Mouse (Mus musculus): Measurements from ENCODE around the gene Maneal. TPM values are rescaled to one million over a fixed set of nuclear protein-coding genes. Genes with fewer than 3 reads are reported as not detected.

Gene Maneal
- total RNA-seq (2021) = under 1 TPM; 0.34 to 0.47 TPM
- long read RNA-seq, experiment 1 = 0 reads
- long read RNA-seq, experiment 2, partial matches to known transcripts = 0 of 1 reads
- long read RNA-seq, experiment 2, other reads (novel, unspliced or antisense) = 1 of 1 reads

- no peak for DNase-seq (ENCODE audit: low spot score in 2 of 2)
These were observed at the start of gene Maneal for GRCm38 (mm10) chr4:124861283-124862188. Gene Maneal, minus strand, starts transcription at chr4:124862171.

GRCm38 (mm10) chr4:124905971-124906822 lies 44.2 kb upstream of the Maneal start:
- no peak for DNase-seq (ENCODE audit: low spot score in 2 of 2)

DNA sequence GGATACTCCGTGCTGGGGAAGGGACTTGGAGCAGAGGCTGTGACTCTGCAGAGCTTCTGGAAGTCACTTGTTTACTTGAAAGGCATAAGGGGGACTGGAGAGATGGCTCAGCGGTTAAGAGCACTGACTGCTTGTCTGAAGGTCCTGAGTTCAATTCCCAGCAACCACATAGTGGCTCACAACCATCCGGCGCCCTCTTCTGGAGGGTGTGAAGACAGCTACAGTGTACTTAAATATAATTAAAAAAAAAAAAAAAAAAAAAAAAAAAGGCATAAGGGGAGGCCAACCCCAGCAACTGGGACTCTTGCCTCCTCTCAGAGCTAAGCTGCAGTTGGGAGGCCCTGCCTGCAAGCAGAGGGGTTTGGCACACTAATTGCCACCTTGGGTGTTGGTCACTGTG lies 43.4 kb upstream of the Maneal start:
- DNase-seq (ENCODE audit: low spot score in 2 of 2) = no peak

DNA sequence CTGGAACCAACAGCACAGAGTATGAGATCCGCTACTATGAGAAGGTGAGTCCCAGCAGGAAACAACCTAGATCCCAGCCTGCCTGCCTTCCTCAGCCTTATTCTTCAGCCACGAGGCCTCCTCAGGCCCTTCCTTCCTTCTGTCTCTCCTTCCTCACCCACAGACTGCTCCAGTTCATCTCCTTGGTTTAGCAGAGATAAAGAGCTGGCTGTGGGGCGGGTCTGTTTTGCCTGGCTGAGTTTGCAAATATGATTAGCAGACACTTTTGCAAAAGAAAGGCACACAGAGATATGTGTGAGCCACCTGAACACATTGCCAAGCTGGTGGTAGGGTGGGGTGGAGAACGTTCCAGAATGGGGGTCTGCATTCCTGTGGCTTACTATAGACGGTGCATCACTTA lies 37.9 kb upstream of the Maneal start:
- no peak for DNase-seq (ENCODE audit: low spot score in 2 of 2)

DNA sequence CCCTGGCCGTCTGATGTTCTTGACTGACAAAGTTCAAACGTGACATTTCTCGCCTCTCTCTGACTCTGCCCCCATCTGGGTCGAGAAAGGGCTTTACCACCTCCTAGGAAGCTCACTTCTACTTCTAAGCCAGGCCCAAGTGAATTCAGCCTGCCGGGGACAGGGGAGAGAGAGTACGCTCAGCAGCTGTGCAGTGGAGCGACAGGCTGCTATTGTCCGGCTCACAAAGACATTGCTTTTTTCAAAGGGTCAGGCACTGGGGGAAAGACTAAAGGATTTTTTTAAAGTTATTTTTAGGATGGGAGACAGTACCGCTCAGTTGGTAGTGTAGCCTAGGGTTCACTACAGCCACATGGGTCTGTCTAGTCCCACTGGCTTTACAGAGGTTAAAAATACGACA lies 36.5 kb upstream of the Maneal start:
- no peak for DNase-seq (ENCODE audit: low spot score in 2 of 2)

DNA sequence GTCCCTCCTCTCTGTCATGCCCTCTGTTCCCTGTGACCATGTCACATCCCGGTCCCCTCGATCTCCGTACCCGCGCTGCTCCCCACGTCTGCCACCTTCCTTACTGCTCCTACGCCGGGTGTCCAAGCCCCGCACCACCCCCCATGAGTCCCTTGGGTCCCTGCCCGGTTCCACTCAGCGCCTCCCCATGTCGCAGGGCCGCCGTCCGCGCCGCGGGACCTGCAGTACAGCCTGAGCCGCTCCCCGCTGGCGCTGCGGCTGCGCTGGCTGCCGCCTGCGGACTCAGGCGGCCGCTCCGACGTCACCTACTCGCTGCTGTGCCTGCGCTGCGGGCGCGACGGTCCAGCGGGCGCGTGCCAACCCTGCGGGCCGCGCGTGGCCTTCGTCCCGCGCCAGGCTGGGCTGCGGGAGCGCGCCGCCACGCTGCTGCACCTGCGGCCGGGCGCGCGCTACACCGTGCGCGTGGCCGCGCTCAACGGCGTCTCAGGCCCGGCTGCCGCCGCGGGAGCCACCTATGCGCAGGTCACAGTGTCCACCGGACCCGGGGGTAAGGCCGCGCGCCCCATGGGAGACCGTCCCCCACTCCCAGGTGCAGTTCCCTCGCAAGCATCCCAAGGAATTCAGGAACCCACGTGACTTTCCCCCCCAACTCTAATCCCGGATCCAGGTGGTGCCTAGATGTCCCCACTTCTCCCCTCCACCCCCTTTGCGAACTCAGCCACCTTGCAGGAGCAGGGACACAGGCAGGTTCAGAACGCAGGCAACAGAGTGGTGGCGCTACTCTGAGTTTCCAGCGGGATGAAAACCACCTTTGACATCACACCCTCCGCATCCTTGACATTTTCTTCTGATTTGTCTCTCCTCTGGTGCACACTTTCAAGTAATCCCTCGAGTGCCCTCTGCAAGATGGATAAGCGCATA lies 32.8 kb upstream of the Maneal start:
- DNase-seq (ENCODE audit: low spot score in 2 of 2) = no peak

DNA sequence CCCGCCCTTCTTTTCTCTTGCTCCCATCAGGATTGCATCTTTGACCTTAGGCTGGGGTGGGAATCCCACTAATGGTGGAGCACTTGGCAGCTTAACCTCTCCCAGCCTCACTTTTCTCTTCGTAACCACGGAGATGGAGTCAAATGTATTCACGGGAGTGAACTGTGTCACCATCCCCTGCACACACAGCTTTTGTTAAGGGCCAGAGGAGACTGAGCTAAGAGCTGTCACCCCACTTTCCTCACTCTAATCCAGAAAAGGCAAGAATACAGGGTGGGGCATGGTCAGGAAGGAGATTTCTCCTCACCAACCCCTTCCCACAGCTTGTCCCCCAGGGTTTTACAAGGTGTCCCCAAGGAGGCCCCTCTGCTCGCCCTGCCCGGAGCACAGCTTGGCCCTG lies 31.8 kb upstream of the Maneal start:
- no peak for DNase-seq (ENCODE audit: low spot score in 2 of 2)

- no peak for DNase-seq (ENCODE audit: low spot score in 2 of 2)
These were observed 28.9 kb upstream of the Maneal start for GRCm38 (mm10) chr4:124890831-124891230.

- DNase-seq (ENCODE audit: low spot score in 2 of 2) = no peak
These were observed 28.0 kb upstream of the Maneal start for GRCm38 (mm10) chr4:124889935-124890334.

- DNase-seq (ENCODE audit: low spot score in 2 of 2) = no peak
These were observed 26.7 kb upstream of the Maneal start for GRCm38 (mm10) chr4:124888702-124889101.

- peak in 1 of 2 experiments; percentile 52 for DNase-seq (ENCODE audit: low spot score in 2 of 2)
These were observed 20.3 kb upstream of the Maneal start for GRCm38 (mm10) chr4:124882151-124882729.

GRCm38 (mm10) chr4:124881341-124881908 lies 19.5 kb upstream of the Maneal start:
- DNase-seq (ENCODE audit: low spot score in 2 of 2) = no peak

- no peak for DNase-seq (ENCODE audit: low spot score in 2 of 2)
These were observed 18.6 kb upstream of the Maneal start, which contains the start of gene Epha10 for GRCm38 (mm10) chr4:124880599-124880998. Gene Epha10, plus strand, starts transcription at chr4:124880899.

DNA sequence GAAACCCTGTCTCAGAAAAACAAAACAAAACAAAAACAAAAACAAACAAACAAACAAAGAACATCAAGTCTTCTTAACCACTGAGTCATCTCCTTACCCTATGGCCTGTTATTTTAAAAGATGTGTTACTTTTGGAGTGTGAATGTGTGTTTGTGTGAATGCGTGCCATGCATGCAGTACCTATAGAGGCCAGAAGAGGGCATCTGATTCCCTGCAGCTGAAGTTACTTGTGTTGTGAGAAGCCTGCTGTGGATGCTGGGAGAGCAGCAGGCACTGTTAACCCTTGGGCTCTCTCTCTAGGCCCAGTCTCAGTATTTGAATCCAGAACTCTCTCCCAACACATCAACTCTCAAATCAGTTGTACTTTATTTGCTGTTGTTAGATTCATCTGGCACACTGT lies 10.7 kb upstream of the Maneal start:
- no peak for DNase-seq (ENCODE audit: low spot score in 2 of 2)

DNA sequence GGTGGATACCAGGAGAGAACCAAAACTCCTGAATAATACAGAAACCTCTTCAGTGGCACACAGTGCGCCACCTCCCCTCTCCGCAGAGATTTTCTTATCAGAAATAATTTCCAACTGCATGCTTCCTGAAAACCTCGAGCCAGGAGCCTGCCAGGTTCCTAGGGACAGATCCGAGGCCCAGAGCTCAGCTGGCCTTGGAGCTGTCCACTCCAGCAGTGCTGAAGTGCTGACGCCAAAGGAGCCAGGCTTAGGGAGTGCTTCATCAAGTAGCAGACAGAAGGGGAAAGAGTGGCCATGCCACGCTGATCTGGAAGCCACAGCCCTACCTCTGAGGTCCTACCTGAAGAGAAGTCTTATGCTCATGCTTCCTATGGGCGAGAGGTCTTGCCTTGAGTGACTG lies 1.5 kb downstream of the Maneal start:
- DNase-seq (ENCODE audit: low spot score in 2 of 2) = peak; percentile 60 to 77

DNA sequence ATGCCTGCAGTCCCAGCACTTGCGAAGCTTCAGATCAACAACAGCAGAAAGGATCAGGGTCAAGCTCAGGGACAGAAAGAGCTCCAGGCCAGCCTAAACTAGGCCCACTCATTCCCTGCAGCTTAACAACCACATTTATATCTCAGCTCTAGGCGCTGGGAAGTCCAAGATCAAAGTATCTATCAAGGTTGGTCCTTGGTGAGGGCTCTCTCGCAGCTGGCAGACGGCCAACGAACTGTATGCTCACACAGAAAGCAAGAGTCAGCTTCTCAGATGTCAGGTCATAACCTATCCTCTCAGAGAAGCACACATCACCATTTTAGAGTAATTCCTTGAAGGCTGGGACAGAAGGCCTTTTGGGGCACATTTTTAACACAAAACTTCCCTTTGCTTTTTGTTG lies 3.6 kb downstream of the Maneal start:
- no peak for DNase-seq (ENCODE audit: low spot score in 2 of 2)

DNA sequence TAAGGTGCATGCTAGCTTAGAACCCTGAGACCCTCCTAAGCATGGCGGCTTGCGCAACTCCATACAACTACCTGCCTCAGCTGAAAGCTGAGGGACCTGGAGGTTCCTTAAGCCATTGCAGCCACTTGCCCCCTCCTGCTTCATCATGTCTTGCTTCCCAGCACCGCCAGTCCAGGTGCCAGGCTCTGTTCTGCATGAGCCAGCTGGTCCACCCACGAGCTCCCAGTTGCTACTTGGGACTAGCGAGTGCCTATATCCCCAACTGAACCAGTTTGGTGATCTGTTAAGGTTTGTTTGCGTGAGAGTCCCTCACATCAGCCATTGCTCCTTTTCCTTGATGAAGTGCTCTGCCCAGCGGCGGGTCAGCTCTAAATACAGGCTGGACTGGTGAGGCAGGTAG lies 5.7 kb downstream of the Maneal start:
- no peak for DNase-seq (ENCODE audit: low spot score in 2 of 2)

DNA sequence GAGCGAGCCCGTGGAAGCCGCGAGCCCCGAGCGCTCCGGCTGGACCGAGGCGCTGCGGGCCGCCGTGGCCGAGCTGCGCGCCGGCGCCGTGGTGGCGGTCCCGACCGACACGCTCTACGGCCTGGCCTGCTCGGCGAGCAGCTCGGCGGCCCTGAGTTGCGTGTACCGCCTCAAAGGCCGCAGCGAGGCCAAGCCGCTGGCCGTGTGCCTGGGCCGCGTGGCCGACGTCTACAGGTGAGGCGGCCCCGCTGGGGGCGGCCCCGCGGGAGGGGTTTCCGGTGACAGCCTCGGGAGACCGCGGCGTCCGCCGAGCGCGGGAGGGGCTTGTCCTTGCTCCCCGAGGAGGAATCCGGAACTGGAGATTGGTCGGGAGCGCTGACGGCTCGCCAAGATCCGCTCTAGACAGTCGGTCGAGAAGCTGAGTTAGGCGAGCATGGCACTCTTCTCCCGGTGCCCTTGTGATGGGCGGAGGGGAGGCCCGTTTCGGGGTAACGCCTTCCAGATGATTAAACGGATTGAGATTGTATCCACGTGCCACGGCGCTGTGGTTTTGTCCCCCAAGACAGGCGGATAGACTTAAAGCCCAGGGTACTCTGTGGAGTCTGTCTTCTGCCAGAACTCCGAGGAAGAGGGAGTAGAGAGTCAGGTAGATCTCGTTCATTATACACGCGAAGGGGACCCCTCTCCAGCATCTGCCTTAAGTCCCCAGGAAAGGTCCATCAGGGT lies 10.9 kb downstream of the Maneal start, which contains the start of gene 1110065P20Rik:
Gene 1110065P20Rik, minus strand, starts transcription at position 264 of the 726 bp plus-strand sequence.
- DNase-seq (ENCODE audit: low spot score in 2 of 2) = peak; percentile 44 to 70

DNA sequence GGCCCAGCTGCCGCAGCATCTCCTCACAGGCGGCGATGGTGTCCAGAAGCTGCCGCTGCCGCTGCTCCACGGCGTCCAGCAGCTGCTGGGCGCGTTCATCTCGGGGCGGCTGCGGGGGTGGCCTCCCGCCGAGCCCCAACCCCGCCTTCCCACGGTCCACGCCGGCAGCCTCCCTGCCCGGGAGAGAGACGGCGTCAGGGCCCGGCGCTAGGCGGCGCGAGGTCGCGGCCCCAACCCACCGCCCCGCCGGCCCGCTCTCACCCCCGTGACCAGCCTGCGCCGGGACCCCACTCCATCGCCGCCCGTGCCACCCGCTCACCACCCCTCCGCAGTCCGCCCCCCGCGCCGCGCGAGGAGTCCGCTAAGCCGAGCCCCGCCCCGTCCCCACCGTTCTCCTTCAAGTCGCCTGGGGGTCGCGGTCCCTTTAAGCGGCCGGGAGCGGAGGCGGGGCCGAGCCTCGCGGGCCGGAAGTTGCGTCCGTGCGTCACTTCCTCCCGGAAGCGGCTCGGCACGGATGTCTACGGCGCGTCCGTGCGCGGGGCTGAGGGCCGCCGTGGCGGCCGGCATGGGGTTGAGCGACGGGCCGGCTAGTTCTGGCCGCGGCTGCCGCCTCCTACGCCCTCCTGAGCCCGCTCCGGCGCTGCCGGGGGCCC lies 11.6 kb downstream of the Maneal start, which contains the start of gene Yrdc:
Gene Yrdc, plus strand, starts transcription at position 419 of the 653 bp plus-strand sequence.
- peak; percentile 92 to 95 for DNase-seq (ENCODE audit: low spot score in 2 of 2)

Data from gastrocnemius, postnatal 4 days (tissue).